Mouse (Mus musculus): Measurements from ENCODE around the gene Ppp1r14c.

Ppp1r14c gene

DNA sequence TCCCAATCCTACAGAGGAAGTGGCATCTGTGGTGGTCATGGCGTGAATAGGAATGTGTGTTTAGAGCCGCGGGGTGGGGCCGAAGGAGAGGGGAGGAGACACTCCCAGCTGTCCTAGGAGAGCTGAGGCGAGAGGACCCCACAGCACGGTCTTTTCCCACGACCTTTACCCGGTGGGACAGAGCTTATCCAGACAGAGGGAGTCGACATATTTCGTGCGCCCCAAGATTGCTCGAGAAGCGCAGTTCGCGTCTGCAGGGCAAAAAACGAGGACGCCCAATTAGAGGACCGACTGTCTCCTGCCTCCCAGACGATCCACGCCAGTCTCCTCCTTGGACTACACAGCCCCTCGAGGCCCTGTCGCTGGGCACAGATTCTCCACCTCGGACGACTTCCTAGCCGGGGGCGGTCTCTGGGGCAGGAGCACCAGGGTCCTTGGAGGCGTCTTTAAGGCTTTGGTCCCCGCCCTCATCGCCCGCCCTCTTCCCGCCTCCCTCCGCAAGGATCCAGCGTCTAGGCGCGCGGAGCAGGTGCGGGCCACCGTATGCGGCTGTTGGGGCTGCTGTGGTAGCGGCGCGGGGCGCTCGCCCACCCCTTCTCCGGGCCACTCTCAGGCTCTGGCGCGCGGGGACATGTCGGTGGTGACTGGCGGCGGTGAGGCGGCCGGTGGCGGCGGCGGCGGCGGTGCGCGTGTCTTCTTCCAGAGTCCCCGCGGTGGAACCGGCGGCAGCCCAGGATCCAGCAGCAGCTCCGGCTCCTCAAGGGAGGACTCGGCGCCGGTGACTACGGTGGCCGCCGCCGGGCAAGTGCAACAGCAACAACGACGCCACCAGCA, at the start of gene Ppp1r14c:
TSS of gene Ppp1r14c (plus strand) at position 22 of the 834 bp plus-strand sequence.
- DNase-seq (ENCODE audit: low read depth, low spot score), result peak; percentile 74

DNA sequence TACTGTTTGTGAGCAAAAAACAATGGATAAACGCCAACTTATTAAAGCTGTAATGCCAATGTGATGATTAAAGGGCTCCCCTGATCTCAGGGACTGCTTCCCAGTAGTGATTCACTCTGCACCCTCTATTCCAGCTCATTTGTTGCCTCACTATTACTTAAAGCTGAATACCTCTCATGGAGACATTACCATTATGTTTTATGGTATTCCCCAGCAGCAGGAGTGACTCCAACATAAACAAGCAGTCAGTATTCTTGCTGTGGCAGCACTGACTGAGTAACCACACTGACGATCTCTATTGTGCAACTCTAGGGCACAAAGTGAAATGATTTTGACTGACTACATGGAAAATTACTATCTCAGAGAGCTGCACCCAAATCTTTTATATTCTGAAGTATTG, 44.5 kb upstream of the Ppp1r14c start:
- no peak for DNase-seq (ENCODE audit: low read depth, low spot score)

DNA sequence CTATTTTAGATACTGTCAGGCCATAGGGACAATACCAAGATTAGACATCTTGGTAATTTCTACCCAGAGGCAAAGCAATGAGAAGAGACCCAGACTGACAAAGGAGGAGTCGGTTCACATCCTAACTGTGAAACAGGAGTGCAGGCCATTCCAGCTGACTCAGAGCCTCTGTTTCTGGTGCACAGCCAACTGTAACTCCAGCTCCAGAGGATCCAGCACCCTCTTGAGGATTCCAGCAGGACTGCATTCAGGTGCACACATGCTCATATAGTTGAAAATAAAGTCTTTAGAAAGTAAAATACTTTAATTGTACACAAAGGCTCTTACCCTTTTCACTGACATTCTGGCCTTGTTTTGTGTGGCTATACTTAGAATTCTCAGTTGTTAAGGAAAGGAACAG, 40.4 kb upstream of the Ppp1r14c start:
- DNase-seq (ENCODE audit: low read depth, low spot score), result no peak

DNA sequence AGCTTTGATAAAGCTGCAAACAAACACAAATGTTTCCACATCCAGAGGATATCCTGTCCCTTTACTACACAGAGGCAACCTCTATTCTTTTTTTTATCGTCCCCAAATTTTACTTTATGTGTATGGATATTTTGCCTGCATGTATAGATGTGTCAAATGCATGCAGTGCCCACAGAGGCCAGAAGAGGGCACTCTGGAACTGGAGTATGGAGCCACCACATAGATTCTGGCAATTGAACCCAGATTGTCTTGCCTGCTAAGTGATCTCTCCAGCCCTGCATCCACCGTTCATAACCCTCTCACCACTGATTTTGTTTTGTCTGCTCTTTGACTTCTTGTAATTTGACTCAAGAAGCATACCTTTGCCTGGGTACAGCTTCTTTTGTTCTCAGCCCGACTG, 33.0 kb upstream of the Ppp1r14c start:
- DNase-seq (ENCODE audit: low read depth, low spot score), result peak; percentile 61

DNA sequence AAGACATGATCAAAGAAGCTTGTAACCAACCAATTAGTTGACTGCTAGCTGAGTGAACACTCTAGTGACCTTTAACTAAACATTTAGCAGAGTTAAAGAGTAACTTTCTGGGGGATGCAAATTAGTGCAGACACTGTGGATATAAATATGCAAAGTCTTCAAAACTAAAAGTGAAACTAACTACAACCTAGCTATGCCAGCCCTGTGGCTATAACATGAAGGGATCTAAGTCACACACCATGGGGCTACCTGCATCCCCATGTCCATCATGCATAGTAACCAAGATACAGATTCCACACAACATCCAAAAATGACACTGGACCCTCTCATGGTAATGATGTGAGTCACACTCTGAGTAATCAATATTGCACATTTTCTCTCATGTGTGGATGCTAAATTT, 31.3 kb upstream of the Ppp1r14c start:
- no peak for DNase-seq (ENCODE audit: low read depth, low spot score)

DNA sequence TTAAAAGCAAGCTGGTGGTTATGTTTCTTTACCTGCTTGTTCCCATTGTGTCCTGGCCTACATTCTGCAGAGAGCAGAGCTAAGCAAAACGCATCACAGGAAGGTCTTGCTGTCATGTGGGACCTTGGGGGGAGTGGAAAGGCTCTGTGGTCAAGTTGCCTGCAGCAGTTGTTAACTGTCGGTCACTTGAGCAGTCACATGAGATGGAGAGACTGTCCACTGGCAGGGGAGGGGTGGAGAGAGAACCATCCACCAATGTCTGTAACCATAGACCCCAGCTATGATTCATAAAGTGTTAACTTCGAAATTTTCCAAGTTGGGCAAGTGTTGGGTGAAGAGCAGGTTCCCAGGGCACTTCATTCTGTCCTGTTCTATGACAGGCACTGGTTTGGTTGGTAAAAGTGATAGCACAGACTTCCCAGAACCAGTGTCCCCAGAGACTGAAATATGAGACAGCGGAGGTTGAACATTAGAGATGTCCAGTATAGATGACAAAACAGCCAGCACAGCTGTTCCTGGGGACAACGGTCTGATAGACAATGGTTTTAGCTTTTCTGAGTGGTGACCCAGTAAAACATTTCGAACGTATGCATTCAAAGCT, 29.0 kb upstream of the Ppp1r14c start:
- DNase-seq (ENCODE audit: low read depth, low spot score), result no peak

DNA sequence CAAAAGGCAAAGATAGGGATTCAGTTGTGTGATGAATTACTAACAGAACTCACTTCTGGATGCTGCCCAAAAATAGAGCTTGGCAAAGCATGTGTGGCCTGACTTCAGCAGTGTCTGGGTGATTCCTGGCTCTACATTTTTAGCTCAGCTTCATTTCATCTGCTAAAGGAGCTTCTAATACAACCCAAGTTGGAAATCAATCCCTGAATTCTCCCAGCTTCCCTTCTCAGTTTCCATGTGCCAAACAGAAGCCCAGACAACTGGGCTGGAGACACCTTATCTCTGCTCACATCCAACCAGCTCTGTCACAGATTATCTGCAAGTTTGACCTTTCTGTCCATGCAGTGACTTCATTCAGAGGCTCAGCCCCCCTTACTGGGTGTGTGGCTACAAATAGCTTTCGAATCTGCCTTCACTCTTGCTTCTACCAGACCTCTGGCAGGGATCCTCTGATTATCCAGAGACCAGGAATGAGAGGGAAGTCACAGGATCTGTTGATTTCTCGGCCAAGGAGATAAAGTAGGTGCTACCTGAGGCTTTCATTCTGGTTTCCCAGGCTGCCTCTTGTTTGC, 28.4 kb upstream of the Ppp1r14c start:
- DNase-seq (ENCODE audit: low read depth, low spot score), result no peak

DNA sequence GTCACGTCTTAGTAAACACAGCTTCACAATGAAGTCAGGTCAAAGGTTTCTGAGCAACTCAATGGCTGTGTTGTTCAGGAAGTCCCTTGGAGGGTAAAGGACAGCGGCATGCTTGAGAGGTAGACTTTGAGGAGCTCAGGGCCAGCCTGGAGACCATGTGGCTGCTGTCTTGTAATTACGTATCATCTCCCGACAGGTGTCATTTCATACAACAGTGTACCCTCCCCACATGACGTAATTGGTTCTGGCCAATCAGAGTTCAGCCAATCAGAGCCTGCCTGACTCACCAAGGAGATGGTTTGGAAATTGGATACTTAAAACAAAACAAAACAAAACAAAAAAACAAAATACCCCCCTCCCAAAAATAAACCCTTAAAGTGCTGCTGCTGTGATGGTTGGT, 20.2 kb upstream of the Ppp1r14c start:
- DNase-seq (ENCODE audit: low read depth, low spot score), result no peak

DNA sequence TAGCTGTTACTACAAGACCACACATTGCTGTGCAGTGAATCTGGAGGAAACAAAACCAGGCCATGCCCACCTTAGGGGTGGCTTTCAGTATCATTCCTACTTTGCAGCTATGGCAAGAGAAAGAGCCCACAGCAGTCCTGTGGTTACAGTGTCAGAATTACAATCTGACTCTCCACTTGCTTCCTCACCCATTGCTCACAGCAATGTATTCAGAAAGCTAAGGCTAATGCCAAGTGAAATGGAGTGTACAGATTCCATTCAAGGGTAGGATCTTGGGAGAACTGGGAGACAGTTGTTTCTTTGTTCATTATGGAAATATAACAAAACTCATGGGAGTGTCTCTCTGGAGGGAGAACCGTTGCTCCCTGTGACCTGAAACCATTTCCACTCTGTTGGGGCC, 6.3 kb upstream of the Ppp1r14c start:
- DNase-seq (ENCODE audit: low read depth, low spot score), result no peak

DNA sequence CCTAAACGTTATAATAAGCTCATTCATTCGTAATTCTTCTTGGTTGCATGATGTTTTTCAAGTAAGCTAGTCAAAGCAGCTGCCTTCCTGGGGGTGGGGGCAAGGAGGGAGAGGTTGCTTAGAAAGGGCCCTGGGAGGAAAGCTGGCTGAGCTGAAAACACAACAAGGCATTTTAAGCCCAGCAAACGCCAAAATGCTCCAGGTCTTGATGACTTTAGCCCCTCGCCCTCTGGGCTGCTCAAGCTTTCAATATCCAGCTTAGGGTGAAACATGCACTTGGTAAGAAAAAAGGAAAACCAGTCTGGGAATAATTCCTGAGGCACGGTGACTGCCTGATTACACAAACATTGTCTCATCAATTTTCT, 204 bp upstream of the Ppp1r14c start:
- peak; percentile 5 for DNase-seq (ENCODE audit: low read depth, low spot score)

DNA sequence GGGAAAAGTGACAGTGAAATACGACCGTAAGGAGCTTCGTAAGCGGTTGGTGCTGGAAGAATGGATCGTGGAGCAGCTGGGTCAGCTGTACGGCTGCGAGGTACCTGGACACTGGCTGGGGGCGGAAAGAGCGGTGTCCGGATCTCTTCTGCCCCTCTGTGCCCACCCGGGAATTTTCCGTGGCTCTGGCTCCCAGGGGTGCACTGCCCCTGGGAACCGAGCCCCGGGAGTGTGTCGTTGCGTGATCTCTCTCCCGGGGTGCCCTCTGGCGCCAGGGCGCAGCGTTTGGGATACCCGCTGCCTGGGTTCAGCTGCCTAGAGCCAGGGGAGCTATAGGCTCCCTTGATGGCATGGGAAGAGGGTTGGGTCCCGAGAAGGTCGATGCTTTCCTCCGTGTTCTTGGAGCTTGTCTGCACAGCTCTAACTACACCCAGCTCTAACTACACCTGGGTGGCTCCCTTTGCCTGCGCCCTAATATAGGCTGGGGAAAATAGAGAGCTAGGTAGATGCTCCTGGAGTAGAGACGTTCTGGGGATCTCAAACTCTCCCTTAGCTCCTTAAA, 1.1 kb downstream of the Ppp1r14c start:
- peak; percentile 37 for DNase-seq (ENCODE audit: low read depth, low spot score)

DNA sequence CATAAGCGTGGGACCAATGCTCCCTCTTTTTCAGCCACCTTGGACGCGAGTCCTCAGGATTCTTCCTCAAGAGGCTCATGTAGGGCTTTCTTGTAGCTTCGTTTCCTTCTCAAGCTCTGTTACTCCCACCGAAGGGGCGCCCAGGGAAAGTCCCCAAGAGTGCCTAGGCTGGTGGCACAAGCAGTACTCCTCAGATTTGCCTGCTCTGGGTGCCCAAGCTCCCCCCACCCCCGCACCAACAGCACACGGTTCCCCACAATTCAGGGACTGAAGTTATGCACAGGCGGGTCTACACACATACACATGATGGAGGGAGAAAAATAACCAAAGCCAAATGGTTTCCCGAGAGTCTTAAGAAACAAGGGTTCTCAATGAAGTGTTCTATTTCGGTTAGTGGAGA, 1.6 kb downstream of the Ppp1r14c start:
- no peak for DNase-seq (ENCODE audit: low read depth, low spot score)

DNA sequence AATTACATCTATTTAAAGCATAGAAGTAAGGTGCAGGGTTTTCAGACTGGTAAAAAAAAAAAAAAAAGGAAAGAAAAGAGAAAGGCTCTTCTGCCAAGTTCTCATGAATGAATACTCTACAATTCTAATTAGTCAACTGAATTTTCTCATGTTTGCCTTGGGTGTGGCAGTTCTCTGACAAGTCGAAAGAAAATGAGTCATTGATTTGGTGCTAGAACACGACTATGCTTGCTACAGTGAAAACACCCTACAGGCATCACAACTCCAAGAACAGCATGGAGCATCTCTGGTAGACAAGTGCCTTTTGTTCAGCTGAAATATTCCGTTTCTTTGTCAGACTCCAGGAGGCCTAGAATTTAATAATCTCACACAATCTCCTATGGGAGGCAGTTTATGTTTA, 17.3 kb downstream of the Ppp1r14c start:
- no peak for DNase-seq (ENCODE audit: low read depth, low spot score)

DNA sequence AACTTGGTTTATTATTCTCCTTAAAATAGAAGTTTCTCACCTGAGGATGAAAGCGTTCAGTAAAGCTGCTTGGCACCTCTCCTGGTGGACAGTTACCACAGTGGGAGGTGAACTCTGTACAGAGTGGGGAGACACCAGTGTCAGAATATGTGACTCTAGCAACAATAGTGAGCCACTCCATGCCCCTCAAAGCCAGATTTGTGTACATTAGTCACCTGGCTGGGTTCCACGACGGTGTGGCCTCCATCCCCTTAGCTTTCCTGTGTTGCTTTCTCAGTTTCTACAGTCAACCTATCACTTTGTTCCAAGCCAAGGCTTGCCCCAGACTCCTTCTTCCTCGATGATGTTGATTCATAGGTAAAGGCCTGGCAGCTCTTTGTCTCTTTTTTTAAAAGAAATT, 26.4 kb downstream of the Ppp1r14c start:
- DNase-seq (ENCODE audit: low read depth, low spot score), result no peak

DNA sequence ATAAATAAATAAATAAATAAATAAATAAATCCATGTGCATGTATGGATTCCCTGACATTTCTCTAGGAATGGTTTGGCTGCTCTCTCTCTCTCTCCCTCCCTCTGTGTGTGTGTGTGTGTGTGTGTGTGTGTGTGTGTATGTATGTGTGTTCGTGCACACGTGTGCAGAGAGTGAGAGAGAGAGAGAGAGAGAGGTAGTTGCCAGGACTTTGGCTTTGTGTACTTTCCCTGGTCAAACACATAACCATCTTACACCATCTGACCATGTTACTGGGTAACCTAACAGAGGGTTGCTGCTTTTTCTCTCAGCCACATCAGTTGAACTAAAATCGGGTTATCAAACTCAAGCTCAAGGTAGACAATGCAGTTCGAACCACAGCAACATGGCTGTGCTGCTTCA, 27.7 kb downstream of the Ppp1r14c start:
- DNase-seq (ENCODE audit: low read depth, low spot score), result no peak

DNA sequence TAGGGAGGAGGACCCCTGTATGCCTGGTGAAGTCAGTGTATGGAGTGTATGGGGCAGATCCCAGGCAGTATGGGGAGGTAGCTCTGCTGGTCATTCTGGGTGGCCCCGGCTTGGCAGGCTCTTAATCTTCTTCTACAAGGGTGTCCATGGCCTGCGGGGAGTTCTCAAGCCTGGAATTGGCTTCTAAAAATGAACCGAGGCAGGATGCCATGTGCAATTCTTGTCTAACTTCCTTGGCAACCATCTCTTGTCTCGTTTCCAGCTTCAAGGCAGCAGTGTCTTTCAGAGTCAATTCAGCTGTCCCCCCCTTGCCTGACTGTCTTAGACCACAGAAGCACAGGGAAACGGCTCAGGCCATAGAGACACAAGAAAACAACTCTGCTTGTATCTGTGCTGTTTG, 28.3 kb downstream of the Ppp1r14c start:
- DNase-seq (ENCODE audit: low read depth, low spot score), result no peak

DNA sequence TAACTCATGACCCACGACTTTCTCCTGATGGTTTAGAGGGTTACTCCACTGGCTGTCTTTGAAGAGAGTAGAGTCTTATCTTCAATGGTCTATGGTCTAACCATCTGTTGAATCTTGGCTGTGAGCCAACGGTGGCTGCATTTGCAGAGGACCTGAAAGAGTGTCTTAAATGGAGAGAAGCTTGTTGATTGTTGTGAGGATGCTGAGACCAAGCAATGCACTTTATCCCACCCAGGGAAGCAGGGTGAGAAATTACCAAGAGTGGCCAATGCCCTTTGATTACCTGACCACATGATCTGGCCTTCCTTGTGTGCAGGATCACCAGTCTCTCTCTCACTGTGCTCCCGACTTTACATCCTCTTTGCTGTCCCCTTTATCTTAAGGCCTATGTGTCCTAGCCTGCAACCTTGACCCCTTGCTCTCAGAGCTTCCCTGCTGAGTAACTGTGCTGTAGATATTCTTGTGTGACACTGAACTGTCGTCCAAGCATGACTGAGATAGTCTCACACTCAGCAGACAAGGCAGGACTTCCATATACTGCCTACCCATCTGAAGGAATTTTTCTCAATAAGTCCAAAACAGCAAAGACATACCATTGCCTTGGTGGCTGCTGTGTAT, 28.9 kb downstream of the Ppp1r14c start:
- no peak for DNase-seq (ENCODE audit: low read depth, low spot score)

DNA sequence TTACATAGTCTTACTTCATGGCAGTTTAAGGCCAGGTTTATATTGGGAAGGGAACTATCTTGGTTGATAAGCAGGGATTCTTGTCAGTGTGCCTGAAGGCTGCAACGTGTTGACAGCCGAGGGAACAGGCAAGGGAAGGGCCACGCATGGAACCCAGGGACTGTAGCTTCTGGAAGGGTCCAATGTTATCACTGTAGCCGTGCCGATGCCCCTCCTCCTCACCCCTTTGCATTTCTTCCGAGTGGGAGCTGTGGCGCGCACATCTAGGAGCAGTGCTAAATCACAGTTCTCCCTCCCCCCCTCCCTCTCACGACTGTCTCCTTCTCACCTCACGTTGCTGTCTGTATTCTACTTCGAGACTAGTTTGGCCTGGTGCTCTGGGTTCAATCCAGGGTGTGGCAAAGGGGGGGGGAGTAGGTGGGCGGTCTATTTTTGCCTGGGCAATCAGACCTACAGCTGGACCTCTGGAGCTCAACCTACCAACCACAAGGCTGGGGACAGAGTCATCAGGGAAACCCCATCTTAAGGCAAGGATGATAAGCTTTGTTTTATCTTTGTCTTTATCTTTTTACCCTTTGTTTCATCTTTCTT, 29.6 kb downstream of the Ppp1r14c start:
- no peak for DNase-seq (ENCODE audit: low read depth, low spot score)

DNA sequence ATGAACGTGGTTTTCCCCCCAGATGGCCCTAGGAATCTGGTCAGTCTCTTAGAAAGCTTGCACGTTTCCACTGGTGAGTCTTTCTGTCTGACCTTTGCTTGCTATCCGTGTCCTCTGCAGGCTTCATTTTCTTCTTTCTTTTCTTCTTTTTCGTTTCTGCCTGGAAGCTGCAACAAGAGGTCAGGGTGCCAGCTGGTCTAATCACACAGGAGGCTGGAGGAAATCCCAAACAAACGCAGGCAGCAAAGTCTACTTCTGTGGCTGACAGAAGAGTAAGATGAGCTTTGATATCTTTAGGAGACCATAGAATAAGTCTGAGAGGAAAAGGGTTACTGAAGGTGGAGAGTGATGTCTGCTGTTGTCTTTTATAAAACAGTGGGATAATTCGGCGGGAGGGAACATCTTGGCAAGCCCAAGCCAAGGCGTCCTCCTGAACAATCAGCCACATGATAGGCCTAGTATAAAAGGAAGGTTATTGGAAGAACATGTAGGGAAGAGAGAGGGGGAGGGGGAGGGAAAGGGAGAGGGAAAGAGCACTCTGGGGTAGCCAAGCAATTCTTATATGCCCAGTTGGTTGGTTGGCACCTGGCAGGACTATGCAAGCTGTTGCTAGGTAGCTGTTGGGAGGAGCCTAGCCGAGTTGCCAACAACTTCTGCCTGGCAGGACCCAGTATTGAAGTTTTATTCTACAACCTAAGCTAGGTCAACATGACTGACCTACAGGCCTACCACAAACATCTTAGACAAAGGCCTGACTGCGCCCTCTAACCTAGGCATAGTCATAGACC, 30.3 kb downstream of the Ppp1r14c start:
- DNase-seq (ENCODE audit: low read depth, low spot score), result no peak

DNA sequence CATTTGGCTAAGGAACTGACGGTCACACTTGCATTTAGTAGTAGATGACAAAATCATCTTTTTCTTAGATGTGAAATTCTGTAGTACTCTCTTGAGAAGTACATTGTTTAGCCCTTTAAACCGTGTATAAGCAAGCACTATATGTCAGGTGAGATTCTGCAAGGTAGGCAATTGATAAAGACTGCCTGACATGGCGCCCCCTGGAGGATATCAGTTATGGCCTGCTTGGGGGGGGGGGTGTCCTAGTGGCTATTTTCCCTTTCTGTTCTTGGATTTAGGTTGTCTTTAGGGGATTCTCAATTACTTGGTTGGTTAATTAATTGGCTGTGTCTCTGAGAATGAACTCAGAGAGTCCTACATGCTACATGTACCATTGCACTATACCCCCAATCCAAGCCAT, 31.5 kb downstream of the Ppp1r14c start:
- DNase-seq (ENCODE audit: low read depth, low spot score), result no peak

DNA sequence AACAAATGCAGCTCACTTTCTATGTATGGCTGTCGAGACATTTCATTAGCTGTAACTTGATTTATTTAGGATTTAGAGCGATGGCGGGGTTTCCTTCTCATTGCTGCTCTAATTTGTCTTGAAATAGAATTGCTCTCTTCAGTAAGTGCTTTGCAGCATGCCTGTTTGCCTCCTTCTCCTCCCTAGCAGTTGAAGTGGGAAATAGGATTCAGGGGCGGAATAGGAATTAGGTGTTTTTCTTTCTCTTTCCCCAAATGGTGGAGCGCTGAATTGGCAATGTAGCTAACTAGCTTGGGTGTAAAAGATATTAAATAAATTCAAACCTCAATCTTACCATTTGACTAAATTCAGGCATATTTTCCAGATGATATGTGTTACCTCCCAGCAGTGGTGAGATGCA, 32.2 kb downstream of the Ppp1r14c start:
- DNase-seq (ENCODE audit: low read depth, low spot score), result no peak
